15 mouse cellular contexts compared by ENCODE assay signal in the genomic region with DNA sequence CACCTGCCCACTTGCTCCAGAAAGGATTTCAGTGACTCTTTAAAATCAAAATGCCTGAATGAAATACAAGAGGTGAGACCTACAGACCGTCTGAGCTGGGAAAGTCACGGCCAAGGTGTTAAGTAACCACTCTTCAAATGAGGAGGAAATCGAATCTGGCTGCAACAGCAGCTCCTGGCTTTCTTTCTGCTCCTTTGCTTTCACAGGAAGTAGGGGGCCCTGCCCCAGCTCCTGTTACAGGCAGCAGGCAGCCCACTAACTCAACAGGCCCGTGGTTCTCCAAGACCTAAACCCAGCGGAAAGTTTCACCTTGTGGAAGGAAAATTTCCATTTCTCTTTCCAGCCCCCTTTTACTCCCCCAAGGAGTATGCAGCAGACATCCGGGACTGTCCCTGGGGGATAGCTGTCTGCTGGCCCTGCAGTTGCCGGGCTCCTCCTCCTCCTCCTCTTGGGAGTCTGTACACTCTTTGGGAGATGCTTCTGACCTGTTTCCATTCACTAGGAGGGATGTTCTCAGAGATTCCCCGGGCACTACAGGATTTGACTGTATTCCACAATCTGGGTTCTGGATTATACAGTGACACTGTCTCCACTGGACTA. TPM values are rescaled to one million over a fixed set of nuclear protein-coding genes. Genes with fewer than 3 reads are reported as not detected.
A peak's percentile ranks its signal among the peaks of the same experiment; 100 is the strongest.
DNase-seq lines count a peak whose midpoint lies in the region; ATAC-seq and TF ChIP-seq lines count a peak whose summit lies in the region.
"Had no signal": no experiment of that assay in that cellular context is flagged by ENCODE, and none has a peak within 500 bp of the region (broad histone marks: within the 10 kb centered on the region; RNA-seq: fewer than 3 reads in every experiment).

No protein-coding gene starts in this region.

- no peak overlapping the region for H3K4me3 ChIP-seq in heart, embryonic 14.5 days (ENCODE audit: control insufficient read depth in 1 of 2, insufficient read depth in 1 of 2, low read depth in 1 of 2, low read length in 2 of 2)
- H3K4me3 ChIP-seq in kidney, postnatal 0 days (replicated peaks; ENCODE audit: low read depth, low read length): no peak overlapping the region
- no peak overlapping the region for H3K4me3 ChIP-seq in limb, embryonic 15.5 days
- no peak overlapping the region for H3K4me3 ChIP-seq in cerebellum, adult 2 months (replicated peaks; ENCODE audit: insufficient read depth, low read depth, low read length)
- H3K4me3 ChIP-seq: erythroblast, embryonic 14.5 days; layer of hippocampus, adult 2 months had no signal

- H3K27me3 ChIP-seq in heart, embryonic 14.5 days (ENCODE audit: control insufficient read depth, insufficient read depth, low read length): peaks cover 18% of the 10 kb centered on the region
- H3K27me3 ChIP-seq in kidney, postnatal 0 days (ENCODE audit: insufficient read depth, low read length): no peaks in the 10 kb centered on the region
- H3K27me3 ChIP-seq in limb, embryonic 15.5 days: peaks cover 11% of the 10 kb centered on the region
- H3K27me3 ChIP-seq in cerebellum, adult 2 months (ENCODE audit: control insufficient read depth, insufficient read depth, low read length): no peaks in the 10 kb centered on the region
- H3K27me3 ChIP-seq: Patski had no signal

- no peak for ATAC-seq in heart, embryonic 14.5 days (ENCODE audit: insufficient number of reproducible peaks, insufficient read depth, low FRiP score, low read depth)
- no peak; the same call in 1 of the 2 replicates for ATAC-seq in kidney, postnatal 0 days (replicated peaks; ENCODE audit: low FRiP score, low read depth)
- ATAC-seq in limb, embryonic 15.5 days (ENCODE audit: insufficient number of reproducible peaks, low FRiP score, low TSS enrichment, low read depth): no peak
- ATAC-seq: Patski had no signal

- H3K9ac ChIP-seq in heart, embryonic 14.5 days (ENCODE audit: low read length): 0 out of 2 replicates have a peak overlapping the region, but pooled peaks have one; percentile 11
- no peak overlapping the region for H3K9ac ChIP-seq in kidney, postnatal 0 days (ENCODE audit: low read depth, low read length)
- H3K9ac ChIP-seq in limb, embryonic 15.5 days: no peak overlapping the region
- H3K9ac ChIP-seq: hindbrain, embryonic 14.5 days had no signal

- no peak overlapping the region for H3K27ac ChIP-seq in heart, embryonic 14.5 days (replicated peaks in 1 of 2; ENCODE audit: control insufficient read depth in 1 of 2, insufficient read depth in 1 of 2, low read depth in 2 of 2, low read length in 2 of 2)
- no peak overlapping the region for H3K27ac ChIP-seq in kidney, postnatal 0 days
- peak overlapping the region; percentile 50; the same call in 1 of the 2 replicates for H3K27ac ChIP-seq in limb, embryonic 15.5 days
- no peak overlapping the region for H3K27ac ChIP-seq in cerebellum, adult 2 months (ENCODE audit: insufficient read depth, low read length)
- H3K27ac ChIP-seq: hindbrain, embryonic 14.5 days; layer of hippocampus, adult 2 months had no signal

- peak; percentile 28 for DNase-seq in thymus, postnatal 14 days
- no peak for DNase-seq in thymus, adult 18-20 months
- peak; percentile 78 for DNase-seq in kidney, postnatal 0 days (ENCODE audit: low spot score)
- no peak for DNase-seq in cerebellum, adult 2 months
- no peak for DNase-seq in left cerebral cortex, adult 11 months (ENCODE audit: low spot score)
- no peak for DNase-seq in yolk sac, embryonic 10.5 days (ENCODE audit: low spot score)
- DNase-seq: cerebellum, postnatal 25 days; lung, adult 2 months; right cerebral cortex, postnatal 25 days had no signal

- TF ChIP-seq POLR2A in cerebellum, adult 2 months (IDR thresholded peaks at IDR 0.05; ENCODE audit: borderline replicate concordance, insufficient read depth, low read length): no peak

- no peak for TF ChIP-seq CTCF in kidney, postnatal 0 days (IDR thresholded peaks at IDR 0.05; ENCODE audit: low read depth)
- TF ChIP-seq CTCF in cerebellum, adult 2 months (IDR thresholded peaks at IDR 0.05; ENCODE audit: borderline replicate concordance, insufficient read depth, low read depth, low read length): no peak

- H3K36me3 ChIP-seq in heart, embryonic 14.5 days (ENCODE audit: control insufficient read depth, insufficient read depth, low read length): no peaks in the 10 kb centered on the region
- H3K36me3 ChIP-seq in kidney, postnatal 0 days (ENCODE audit: insufficient read depth, low read length): no peaks in the 10 kb centered on the region
- no peaks in the 10 kb centered on the region for H3K36me3 ChIP-seq in limb, embryonic 15.5 days

- 29% methylated on average over 8 of the region's 8 CpGs for WGBS in heart, embryonic 14.5 days
- WGBS in kidney, postnatal 0 days: 8% methylated on average over 8 of the region's 8 CpGs
- WGBS in limb, embryonic 15.5 days: 20% methylated on average over 8 of the region's 8 CpGs
- WGBS in cerebellum, adult 2 months: 60% methylated on average over 8 of the region's 8 CpGs

- peaks cover 8 to 12% of the 10 kb centered on the region in 2 experiments; a peak in 3 of 4 replicates for H3K4me1 ChIP-seq in heart, embryonic 14.5 days (ENCODE audit: control insufficient read depth in 2 of 2, insufficient read depth in 2 of 2, low read length in 2 of 2)
- H3K4me1 ChIP-seq in kidney, postnatal 0 days (replicated peaks; ENCODE audit: insufficient read depth, low read length): peaks cover 6% of the 10 kb centered on the region; the same call in 1 of the 2 replicates
- peaks cover 29% of the 10 kb centered on the region for H3K4me1 ChIP-seq in limb, embryonic 15.5 days
- no peaks in the 10 kb centered on the region; the same call in 1 of the 2 replicates for H3K4me1 ChIP-seq in cerebellum, adult 2 months (ENCODE audit: control insufficient read depth, insufficient read depth, low read length)

- H3K9me3 ChIP-seq in heart, embryonic 14.5 days (ENCODE audit: control insufficient read depth, low read length): no peaks in the 10 kb centered on the region
- H3K9me3 ChIP-seq in kidney, postnatal 0 days (replicated peaks; ENCODE audit: low read length): no peaks in the 10 kb centered on the region
- no peaks in the 10 kb centered on the region for H3K9me3 ChIP-seq in limb, embryonic 15.5 days

- H3K4me2 ChIP-seq in heart, embryonic 14.5 days (ENCODE audit: low read length): no peak overlapping the region
- H3K4me2 ChIP-seq in kidney, postnatal 0 days (ENCODE audit: low read length): no peak overlapping the region
- H3K4me2 ChIP-seq in limb, embryonic 15.5 days: no peak overlapping the region
- H3K4me2 ChIP-seq: hindbrain, embryonic 14.5 days had no signal

RNA-seq across cellular contexts. Expression of a gene that starts 29.8 kb away (rescaled TPM):
- 44.7 and 47.9 TPM in 2 replicates for polyA plus RNA-seq in heart, embryonic 14.5 days (2014; fragmentation: Nextera tagmentation; extraction: Ambion mirVana)
- polyA plus RNA-seq in kidney, postnatal 0 days (2015; fragmentation: Nextera tagmentation; extraction: Ambion mirVana): 24.7 and 27.1 TPM in 2 replicates
- polyA plus RNA-seq in limb, embryonic 15.5 days (2015; fragmentation: Nextera tagmentation; extraction: Ambion mirVana): 25.3 and 25.7 TPM in 2 replicates
- 2.7 and 3.5 TPM in 2 replicates for polyA plus RNA-seq in cerebellum, adult 2 months (2012; rRNA removed)

RNA-seq across cellular contexts. Expression of a gene that starts 36.4 kb away (rescaled TPM):
- polyA plus RNA-seq in heart, embryonic 14.5 days (2014; fragmentation: Nextera tagmentation; extraction: Ambion mirVana): 35.7 and 35.9 TPM in 2 replicates
- polyA plus RNA-seq in kidney, postnatal 0 days (2015; fragmentation: Nextera tagmentation; extraction: Ambion mirVana): 3.2 and 3.4 TPM in 2 replicates
- 7.7 and 8.9 TPM in 2 replicates for polyA plus RNA-seq in limb, embryonic 15.5 days (2015; fragmentation: Nextera tagmentation; extraction: Ambion mirVana)
- polyA plus RNA-seq in cerebellum, adult 2 months (2012; rRNA removed): 22.2 and 23.8 TPM in 2 replicates

Comparison
In these comparisons a context has a peak if more than half of its experiments do, and no peak if none do; other contexts are left out.
1. DNase-seq: peak in thymus, postnatal 14 days (single experiment) and kidney, postnatal 0 days (single experiment); none in thymus, adult 18-20 months (0 of 2), cerebellum, adult 2 months (0 of 2), left cerebral cortex, adult 11 months (single experiment) and yolk sac, embryonic 10.5 days (single experiment).